Mouse (Mus musculus): ENCODE measurements around the gene Pacrg.

DNA sequence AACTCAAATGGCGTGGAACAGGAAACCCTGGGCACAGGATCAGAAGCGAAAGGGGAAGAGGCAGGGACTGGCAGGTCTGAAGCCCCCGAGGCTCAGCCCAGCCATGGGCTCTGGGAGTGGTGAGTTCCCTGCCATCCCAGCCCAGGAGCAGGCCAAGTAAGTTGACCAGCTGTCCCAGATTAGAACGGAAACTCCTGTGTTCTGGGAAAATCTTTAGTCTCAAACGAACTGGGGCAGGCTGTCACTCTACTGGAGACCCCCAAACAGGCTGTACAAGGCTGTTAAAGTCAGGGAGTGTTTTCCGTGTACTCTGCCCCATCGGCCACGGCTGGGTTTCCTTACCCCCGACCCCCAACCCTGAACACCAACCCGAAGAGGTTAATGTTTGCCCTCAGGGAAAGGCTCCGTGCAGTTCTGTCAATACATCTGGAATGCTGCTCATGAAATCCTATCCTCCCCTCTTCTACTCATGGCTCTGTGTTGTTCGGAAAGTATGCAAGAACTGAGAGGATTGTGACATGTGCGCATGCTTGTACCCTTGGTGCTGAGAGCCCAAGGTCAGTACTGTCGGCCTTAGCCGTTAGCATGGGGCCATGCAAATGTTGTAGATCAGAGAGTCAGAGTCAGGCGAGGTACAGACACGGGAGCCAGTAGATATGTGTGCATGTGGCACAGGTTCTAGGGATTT is 360.9 kb downstream of the Pacrg start:
- no peak for TF ChIP-seq CTCF (IDR thresholded peaks at IDR 0.05; ENCODE audit: extremely low read depth, insufficient read depth, low read length)
- no peak for TF ChIP-seq POLR2A (IDR thresholded peaks at IDR 0.05; ENCODE audit: extremely low read depth, insufficient read depth, low read length)
